Comparison of ENCODE assay signal across 8 mouse cellular contexts in the genomic region with DNA sequence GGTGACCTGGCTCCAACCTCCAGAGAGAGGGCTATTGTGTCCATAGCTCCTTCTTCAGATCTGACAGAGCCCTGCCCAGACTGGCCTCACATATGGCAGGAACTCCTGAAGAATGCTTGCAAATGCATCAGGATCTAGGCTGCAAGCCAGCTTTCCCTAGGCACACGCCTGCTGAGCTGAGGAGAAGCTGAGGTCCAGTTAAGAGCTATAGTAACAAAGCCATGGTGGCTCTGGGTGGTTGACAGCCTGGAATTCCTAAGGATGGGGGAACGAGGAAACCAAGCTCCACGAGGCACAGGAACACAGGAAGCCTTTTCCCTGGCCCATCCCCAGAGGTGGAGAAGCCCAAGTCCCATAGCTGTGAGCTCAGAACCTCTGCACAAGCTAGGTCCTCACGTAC. TPM values are rescaled to one million over a fixed set of nuclear protein-coding genes. Genes with fewer than 3 reads are reported as not detected.
A peak's percentile ranks its signal among the peaks of the same experiment; 100 is the strongest.
DNase-seq lines count a peak whose midpoint lies in the region; ATAC-seq and TF ChIP-seq lines count a peak whose summit lies in the region.

No protein-coding gene starts in this region.

- no peaks in the 10 kb centered on the region for H3K9me3 ChIP-seq in lung, embryonic 15.5 days
- H3K9me3 ChIP-seq in embryonic facial prominence, embryonic 12.5 days = no peaks in the 10 kb centered on the region
- H3K9me3 ChIP-seq in kidney, postnatal 0 days (replicated peaks; ENCODE audit: low read length) = no peaks in the 10 kb centered on the region
- H3K9me3 ChIP-seq in neural tube, embryonic 15.5 days (replicated peaks) = no peaks in the 10 kb centered on the region

- H3K27ac ChIP-seq in lung, embryonic 15.5 days = peak overlapping the region; percentile 87
- H3K27ac ChIP-seq in embryonic facial prominence, embryonic 12.5 days = peak overlapping the region; percentile 66
- H3K27ac ChIP-seq in kidney, postnatal 0 days = peak overlapping the region; percentile 54
- H3K27ac ChIP-seq in neural tube, embryonic 15.5 days (replicated peaks) = peak overlapping the region; percentile 18

- 0 out of 2 replicates have a peak overlapping the region, but pooled peaks have one; percentile 5 for H3K9ac ChIP-seq in lung, embryonic 15.5 days
- H3K9ac ChIP-seq in embryonic facial prominence, embryonic 12.5 days = no peak overlapping the region
- H3K9ac ChIP-seq in kidney, postnatal 0 days (ENCODE audit: low read depth, low read length) = no peak overlapping the region
- H3K9ac ChIP-seq in neural tube, embryonic 15.5 days (replicated peaks) = no peak overlapping the region

- TF ChIP-seq CTCF in lung, adult 2 months (IDR thresholded peaks at IDR 0.05; ENCODE audit: insufficient read depth, low read length) = no peak
- TF ChIP-seq CTCF in kidney, postnatal 0 days (IDR thresholded peaks at IDR 0.05; ENCODE audit: low read depth) = no peak

- WGBS in lung, embryonic 15.5 days = 13% methylated on average over 4 of the region's 4 CpGs
- 21% methylated on average over 4 of the region's 4 CpGs for WGBS in lung, adult 2 months
- WGBS in embryonic facial prominence, embryonic 12.5 days = 32% methylated on average over 4 of the region's 4 CpGs
- WGBS in kidney, postnatal 0 days = 12% methylated on average over 4 of the region's 4 CpGs
- 35% methylated on average over 4 of the region's 4 CpGs for WGBS in neural tube, embryonic 15.5 days

- no peaks in the 10 kb centered on the region for H3K36me3 ChIP-seq in lung, embryonic 15.5 days
- peaks cover 20% of the 10 kb centered on the region for H3K36me3 ChIP-seq in embryonic facial prominence, embryonic 12.5 days
- H3K36me3 ChIP-seq in kidney, postnatal 0 days (ENCODE audit: insufficient read depth, low read length) = no peaks in the 10 kb centered on the region
- peaks cover 12% of the 10 kb centered on the region for H3K36me3 ChIP-seq in neural tube, embryonic 15.5 days

- H3K4me1 ChIP-seq in lung, embryonic 15.5 days = peaks cover 40% of the 10 kb centered on the region
- peaks cover 5% of the 10 kb centered on the region for H3K4me1 ChIP-seq in lung, adult 2 months (ENCODE audit: control insufficient read depth, insufficient read depth, low read length)
- peaks cover 16% of the 10 kb centered on the region for H3K4me1 ChIP-seq in embryonic facial prominence, embryonic 12.5 days
- H3K4me1 ChIP-seq in kidney, postnatal 0 days (replicated peaks; ENCODE audit: insufficient read depth, low read length) = peaks cover 33% of the 10 kb centered on the region
- peaks cover 51% of the 10 kb centered on the region for H3K4me1 ChIP-seq in neural tube, embryonic 15.5 days

- H3K4me2 ChIP-seq in lung, embryonic 15.5 days = no peak overlapping the region; the same call in 1 of the 2 replicates
- no peak overlapping the region for H3K4me2 ChIP-seq in embryonic facial prominence, embryonic 12.5 days (replicated peaks)
- no peak overlapping the region for H3K4me2 ChIP-seq in kidney, postnatal 0 days (ENCODE audit: low read length)
- no peak overlapping the region for H3K4me2 ChIP-seq in neural tube, embryonic 15.5 days

- TF ChIP-seq POLR2A in lung, adult 2 months (IDR thresholded peaks at IDR 0.05; ENCODE audit: borderline replicate concordance, extremely low read depth, low read depth, low read length) = no peak

- intact Hi-C loops in gastrocnemius, postnatal 36 days (cut with DNase I) = no loop called here

- H3K27me3 ChIP-seq in lung, embryonic 15.5 days = no peaks in the 10 kb centered on the region
- H3K27me3 ChIP-seq in embryonic facial prominence, embryonic 12.5 days = no peaks in the 10 kb centered on the region
- H3K27me3 ChIP-seq in kidney, postnatal 0 days (ENCODE audit: insufficient read depth, low read length) = no peaks in the 10 kb centered on the region
- no peaks in the 10 kb centered on the region for H3K27me3 ChIP-seq in neural tube, embryonic 15.5 days (replicated peaks)

- no peak overlapping the region for H3K4me3 ChIP-seq in lung, embryonic 15.5 days
- H3K4me3 ChIP-seq in lung, adult 2 months (replicated peaks; ENCODE audit: extremely low read depth, low read depth, low read length) = no peak overlapping the region
- H3K4me3 ChIP-seq in embryonic facial prominence, embryonic 12.5 days = no peak overlapping the region
- no peak overlapping the region for H3K4me3 ChIP-seq in kidney, postnatal 0 days (replicated peaks; ENCODE audit: low read depth, low read length)
- no peak overlapping the region for H3K4me3 ChIP-seq in neural tube, embryonic 15.5 days (replicated peaks)

- no peak for DNase-seq in lung, adult 2 months
- peak; percentile 90 for DNase-seq in kidney, postnatal 0 days (ENCODE audit: low spot score)
- no peak for DNase-seq in right cerebral cortex, adult 18-20 months
- DNase-seq in spleen, adult 18-20 months = no peak
- no peak for DNase-seq in gastrocnemius, postnatal 36 days

- peak; percentile 88 for ATAC-seq in lung, embryonic 15.5 days (ENCODE audit: borderline replicate concordance, extremely low read depth, low FRiP score, low TSS enrichment)
- ATAC-seq in embryonic facial prominence, embryonic 12.5 days (ENCODE audit: insufficient number of reproducible peaks, insufficient read depth, low FRiP score, low TSS enrichment) = no peak
- peak; percentile 52; the same call in 1 of the 2 replicates for ATAC-seq in kidney, postnatal 0 days (replicated peaks; ENCODE audit: low FRiP score, low read depth)
- no peak for ATAC-seq in neural tube, embryonic 15.5 days (ENCODE audit: low FRiP score)

RNA-seq across cellular contexts. Expression of a gene that starts 10.6 kb away (rescaled TPM):
- 29.9 and 30.1 TPM in 2 replicates for polyA plus RNA-seq in lung, embryonic 15.5 days (2015; fragmentation: Nextera tagmentation; extraction: Ambion mirVana)
- 63.4 and 85.4 TPM in 2 replicates for polyA plus RNA-seq in lung, adult 2 months (2012; rRNA removed)
- 32.0 and 32.1 TPM in 2 replicates for polyA plus RNA-seq in embryonic facial prominence, embryonic 12.5 days (2016; fragmentation: Nextera tagmentation; extraction: Ambion mirVana)
- polyA plus RNA-seq in kidney, postnatal 0 days (2015; fragmentation: Nextera tagmentation; extraction: Ambion mirVana) = 30.2 and 32.0 TPM in 2 replicates
- polyA plus RNA-seq in neural tube, embryonic 15.5 days (2015; fragmentation: Nextera tagmentation; extraction: Ambion mirVana) = 15.4 and 16.1 TPM in 2 replicates
- 10 to 100 TPM in 1 of 2 experiments, 1 to 10 TPM in 1; 9.9 to 12.1 TPM for total RNA-seq in gastrocnemius, postnatal 36 days (2021)

Comparison
In these comparisons a context has a peak if more than half of its experiments do, and no peak if none do; other contexts are left out.
1. ATAC-seq: peak in lung, embryonic 15.5 days (single experiment) and kidney, postnatal 0 days (single experiment); none in embryonic facial prominence, embryonic 12.5 days (single experiment) and neural tube, embryonic 15.5 days (single experiment).
2. H3K27ac ChIP-seq: peak in every context shown above with its lines; median percentile 87 in lung, embryonic 15.5 days; 66 in embryonic facial prominence, embryonic 12.5 days; 54 in kidney, postnatal 0 days; 18 in neural tube, embryonic 15.5 days.